Mouse (Mus musculus) spleen, adult 10 weeks (tissue): Measurements from ENCODE around the gene Pcdh11x. TPM values are rescaled to one million over a fixed set of nuclear protein-coding genes. Genes with fewer than 3 reads are reported as not detected.

Experiments
- polyA plus RNA-seq: library from polyadenylated mRNA; stranded (reverse); fragments of 350-450 nt; fragmentation: Illumina TruSeq; extraction: RNeasy Lipid Tissue Mini Kit (QIAGEN cat#74804); gene quantifications from one replicate; pipeline ENCODE4 v1.2.3, GENCODE M21; 2015; ENCODE audit warnings: low replicate concordance; ENCODE audit not compliant: insufficient read depth

Gene Pcdh11x
- not detected for polyA plus RNA-seq

DNA sequence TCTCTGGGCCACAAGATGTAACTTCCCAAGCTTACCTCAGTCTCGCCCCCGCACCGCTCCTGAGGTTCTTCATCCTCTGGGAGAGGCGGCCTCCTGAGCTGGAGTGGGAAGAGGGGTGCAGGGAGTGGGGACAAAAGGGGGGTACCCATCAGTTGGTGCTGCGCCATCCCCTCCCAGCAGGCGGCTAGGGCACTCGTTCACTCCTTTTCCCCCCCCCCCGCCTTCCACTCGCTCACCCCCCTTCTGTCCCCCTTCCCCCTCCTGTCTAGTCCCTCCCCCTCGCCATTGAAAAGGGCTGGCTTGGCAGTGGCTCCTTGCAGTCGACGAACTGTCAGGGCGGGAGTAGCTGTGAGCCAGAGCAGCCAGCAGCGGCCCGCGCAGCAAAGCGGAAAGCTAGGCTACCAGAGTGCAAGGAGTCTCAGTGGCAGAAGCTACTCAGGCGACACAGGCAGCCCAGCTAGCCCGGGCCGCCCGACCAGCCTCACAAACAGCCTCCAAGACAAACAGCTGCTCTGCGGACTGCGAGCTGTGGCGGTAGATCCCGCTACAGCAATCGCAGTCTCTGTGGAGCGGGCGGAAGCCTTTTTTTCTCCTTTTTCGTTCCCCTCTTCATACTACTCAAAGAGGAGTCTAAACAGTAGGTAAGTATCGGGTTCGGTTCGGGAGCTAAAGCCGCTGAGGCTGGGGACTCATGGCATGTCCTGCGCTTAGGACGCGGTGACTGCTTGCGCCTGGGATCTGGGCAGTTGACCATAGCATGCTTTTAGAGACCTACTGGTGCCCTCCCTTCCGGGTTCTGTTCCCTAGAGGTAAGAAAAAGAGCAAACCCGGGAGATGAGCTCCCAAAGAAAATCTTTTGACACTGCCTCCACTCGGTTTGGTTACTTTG is at the start of gene Pcdh11x:
TSS of gene Pcdh11x (plus strand) at position 249 of the 889 bp plus-strand sequence.

GRCm38 (mm10) chrX:120312995-120313394 is 22.9 kb downstream of the Pcdh11x start, which contains the start of gene H2afb3:
Gene H2afb3, minus strand, starts transcription at chrX:120313095.

Other genes starting within 250 kb of the Pcdh11x start
- gene H2afb3, start 22.8 kb downstream of the Pcdh11x start, polyA plus RNA-seq = not detected